Mouse (Mus musculus) right cerebral cortex, postnatal 36 days (tissue): Measurements from ENCODE around the gene Dll1.

ENCODE experiments used
- DNase-seq, 2 experiments: peaks; one replicate each; pipeline ENCODE4 v3.0.0; 2022; ENCODE audit warnings: low spot score in 2 of 2, mixed read lengths in 1 of 2

Dll1 gene

GRCm38 (mm10) chr17:15379741-15380526 lies 3.3 kb upstream of the Dll1 start:
- DNase-seq = no peak

GRCm38 (mm10) chr17:15378413-15379109 lies 1.9 kb upstream of the Dll1 start:
- DNase-seq = no peak

- DNase-seq = no peak
These were observed 1.2 kb upstream of the Dll1 start for GRCm38 (mm10) chr17:15377901-15378300.

- DNase-seq = no peak
These were observed 775 bp downstream of the Dll1 start for GRCm38 (mm10) chr17:15375701-15376493.

GRCm38 (mm10) chr17:15375224-15375623 lies 1.4 kb downstream of the Dll1 start:
- no peak for DNase-seq

GRCm38 (mm10) chr17:15374321-15375141 lies 2.1 kb downstream of the Dll1 start:
- DNase-seq = no peak

GRCm38 (mm10) chr17:15372931-15373652 lies 3.6 kb downstream of the Dll1 start:
- no peak for DNase-seq

- no peak for DNase-seq
These were observed 4.5 kb downstream of the Dll1 start for GRCm38 (mm10) chr17:15371967-15372835.

- no peak for DNase-seq
These were observed 6.3 kb downstream of the Dll1 start for GRCm38 (mm10) chr17:15370401-15370800.

- no peak for DNase-seq
These were observed 11.0 kb downstream of the Dll1 start for GRCm38 (mm10) chr17:15365650-15366049.

GRCm38 (mm10) chr17:15363656-15364055 lies 13.0 kb downstream of the Dll1 start:
- DNase-seq = no peak

- DNase-seq = no peak
These were observed 19.6 kb downstream of the Dll1 start for GRCm38 (mm10) chr17:15357071-15357470.

GRCm38 (mm10) chr17:15356526-15356925 lies 20.1 kb downstream of the Dll1 start:
- no peak for DNase-seq

- no peak for DNase-seq
These were observed 21.6 kb downstream of the Dll1 start for GRCm38 (mm10) chr17:15355072-15355471.

GRCm38 (mm10) chr17:15354006-15354405 lies 22.7 kb downstream of the Dll1 start:
- DNase-seq = no peak

- DNase-seq = peak in 1 of 2 experiments; percentile 39
These were observed 23.6 kb downstream of the Dll1 start for GRCm38 (mm10) chr17:15352869-15353610.

- DNase-seq = no peak
These were observed 26.5 kb downstream of the Dll1 start for GRCm38 (mm10) chr17:15350152-15350551.

- DNase-seq = no peak
These were observed 33.4 kb downstream of the Dll1 start for GRCm38 (mm10) chr17:15343071-15343822.
